Mouse (Mus musculus): ENCODE data around the gene Cebpb. TPM values are rescaled to one million over a fixed set of nuclear protein-coding genes. Genes with fewer than 3 reads are reported as not detected.

The Cebpb gene
- polyA plus RNA-seq, 1 experiment from 2014 or later: 3.6 TPM

- ATAC-seq (ENCODE audit: low FRiP score, low read depth): no peak
- WGBS: 95% methylated on average over 4 of the region's 4 CpGs
- no peaks in the 10 kb centered on the region for H3K9me3 ChIP-seq
These were observed 30.7 kb upstream of the Cebpb start for GRCm38 (mm10) chr2:167657973-167658372.

GRCm38 (mm10) chr2:167658712-167659111 is 30.0 kb upstream of the Cebpb start:
- peaks cover 33% of the 10 kb centered on the region for H3K4me1 ChIP-seq
- no peak overlapping the region for H3K9ac ChIP-seq
- H3K27me3 ChIP-seq (replicated peaks): peaks cover 6% of the 10 kb centered on the region; the same call in 1 of the 2 replicates
- no peak overlapping the region for H3K4me3 ChIP-seq
- ATAC-seq (ENCODE audit: low FRiP score, low read depth): no peak
- H3K27ac ChIP-seq: no peak overlapping the region
- no peaks in the 10 kb centered on the region for H3K9me3 ChIP-seq
- peaks cover 9% of the 10 kb centered on the region for H3K36me3 ChIP-seq
- H3K4me2 ChIP-seq (replicated peaks): no peak overlapping the region
- WGBS: 79% methylated on average over 11 of the region's 11 CpGs

More at GRCm38 (mm10) chr2:167657973-167658372, 30.7 kb upstream of the Cebpb start:
- H3K9ac ChIP-seq: no peak overlapping the region
- no peak overlapping the region for H3K4me3 ChIP-seq
- H3K27ac ChIP-seq: no peak overlapping the region
- peaks cover 33% of the 10 kb centered on the region for H3K4me1 ChIP-seq
- H3K27me3 ChIP-seq (replicated peaks): peaks cover 6% of the 10 kb centered on the region; the same call in 1 of the 2 replicates
- H3K4me2 ChIP-seq (replicated peaks): no peak overlapping the region
- H3K36me3 ChIP-seq: peaks cover 16% of the 10 kb centered on the region

- Histone ChIP-seq H3K9ac (peak overlapping the region; percentile 83; the same call in 1 of the 2 replicates), H3K9me3 (no peaks in the 10 kb centered on the region), H3K36me3 (peaks cover 7% of the 10 kb centered on the region), H3K4me1 (peaks cover 33% of the 10 kb centered on the region), H3K27ac (no peak overlapping the region), H3K27me3 (replicated peaks) (peaks cover 6% of the 10 kb centered on the region; the same call in 1 of the 2 replicates), H3K4me3 (no peak overlapping the region), H3K4me2 (replicated peaks) (peak overlapping the region; percentile 94)
- 78% methylated on average over 10 of the region's 10 CpGs for WGBS
- no peak for ATAC-seq (ENCODE audit: low FRiP score, low read depth)
These were observed 29.4 kb upstream of the Cebpb start for GRCm38 (mm10) chr2:167659177-167659846.

GRCm38 (mm10) chr2:167659847-167660610 is 28.7 kb upstream of the Cebpb start:
- Histone ChIP-seq H3K9me3 (no peaks in the 10 kb centered on the region), H3K9ac (peak overlapping the region; percentile 83), H3K4me1 (peaks cover 33% of the 10 kb centered on the region), H3K4me3 (peak overlapping the region; percentile 85), H3K27ac (peak overlapping the region; percentile 18; the same call in 1 of the 2 replicates), H3K4me2 (replicated peaks) (peak overlapping the region; percentile 94), H3K36me3 (no peaks in the 10 kb centered on the region), H3K27me3 (replicated peaks) (peaks cover 6% of the 10 kb centered on the region; the same call in 1 of the 2 replicates)
- ATAC-seq (ENCODE audit: low FRiP score, low read depth): no peak
- WGBS: 23% methylated on average over 13 of the region's 13 CpGs

- Histone ChIP-seq H3K4me1 (peaks cover 33% of the 10 kb centered on the region), H3K9me3 (no peaks in the 10 kb centered on the region), H3K9ac (peak overlapping the region; percentile 83), H3K27me3 (replicated peaks) (peaks cover 6% of the 10 kb centered on the region; the same call in 1 of the 2 replicates), H3K4me3 (peak overlapping the region; percentile 85), H3K27ac (no peak overlapping the region), H3K4me2 (replicated peaks) (peak overlapping the region; percentile 94), H3K36me3 (no peaks in the 10 kb centered on the region)
- WGBS: 2% methylated on average over 12 of the region's 12 CpGs
- no peak for ATAC-seq (ENCODE audit: low FRiP score, low read depth)
These were observed 28.1 kb upstream of the Cebpb start for GRCm38 (mm10) chr2:167660611-167660971.

- H3K4me1 ChIP-seq: peaks cover 33% of the 10 kb centered on the region
- peaks cover 6% of the 10 kb centered on the region; the same call in 1 of the 2 replicates for H3K27me3 ChIP-seq (replicated peaks)
- peak within 1 kb of the TSS; percentile 83 for H3K9ac ChIP-seq
- WGBS: under 1% methylated on average over 109 of the region's 110 CpGs
- H3K9me3 ChIP-seq: no peaks in the 10 kb centered on the region
- H3K4me2 ChIP-seq (replicated peaks): peak within 1 kb of the TSS; percentile 94
- peak; percentile 90 for ATAC-seq (ENCODE audit: low FRiP score, low read depth)
- no peaks in the 10 kb centered on the region for H3K36me3 ChIP-seq
- H3K27ac ChIP-seq: peak within 1 kb of the TSS; percentile 29; the same call in 1 of the 2 replicates
- peak within 1 kb of the TSS; percentile 85 for H3K4me3 ChIP-seq
These were observed 27.2 kb upstream of the Cebpb start, which contains the start of gene Gm20431 for GRCm38 (mm10) chr2:167661270-167662203. Gene Gm20431 (minus strand): TSS chr2:167661496.

- 57% methylated on average over 6 of the region's 6 CpGs for WGBS
- H3K27ac ChIP-seq: no peak overlapping the region
These were observed 26.0 kb upstream of the Cebpb start for GRCm38 (mm10) chr2:167662713-167663112.

GRCm38 (mm10) chr2:167665972-167666713 is 22.6 kb upstream of the Cebpb start:
- Histone ChIP-seq H3K36me3 (no peaks in the 10 kb centered on the region), H3K9ac (no peak overlapping the region), H3K4me1 (peaks cover 5% of the 10 kb centered on the region; the same call in 1 of the 2 replicates), H3K27ac (no peak overlapping the region), H3K27me3 (replicated peaks) (peaks cover 6% of the 10 kb centered on the region; the same call in 1 of the 2 replicates), H3K9me3 (no peaks in the 10 kb centered on the region), H3K4me2 (replicated peaks) (no peak overlapping the region), H3K4me3 (no peak overlapping the region)
- ATAC-seq (ENCODE audit: low FRiP score, low read depth): no peak
- 84% methylated on average over 18 of the region's 18 CpGs for WGBS

More at GRCm38 (mm10) chr2:167662713-167663112, 26.0 kb upstream of the Cebpb start:
- no peak for ATAC-seq (ENCODE audit: low FRiP score, low read depth)
- Histone ChIP-seq H3K9me3 (no peaks in the 10 kb centered on the region), H3K4me3 (no peak overlapping the region), H3K36me3 (no peaks in the 10 kb centered on the region), H3K4me1 (peaks cover 33% of the 10 kb centered on the region), H3K9ac (no peak overlapping the region), H3K4me2 (replicated peaks) (peak overlapping the region; percentile 94; the same call in 1 of the 2 replicates), H3K27me3 (replicated peaks) (peaks cover 6% of the 10 kb centered on the region; the same call in 1 of the 2 replicates)

GRCm38 (mm10) chr2:167668426-167668825 is 20.3 kb upstream of the Cebpb start:
- no peak for ATAC-seq (ENCODE audit: low FRiP score, low read depth)
- Histone ChIP-seq H3K36me3 (no peaks in the 10 kb centered on the region), H3K27ac (no peak overlapping the region), H3K4me1 (no peaks in the 10 kb centered on the region), H3K9ac (no peak overlapping the region), H3K4me3 (no peak overlapping the region), H3K9me3 (no peaks in the 10 kb centered on the region), H3K27me3 (replicated peaks) (no peaks in the 10 kb centered on the region; the same call in 1 of the 2 replicates), H3K4me2 (replicated peaks) (no peak overlapping the region)
- 87% methylated on average over 5 of the region's 5 CpGs for WGBS

- no peak overlapping the region for H3K27ac ChIP-seq
- no peaks in the 10 kb centered on the region for H3K9me3 ChIP-seq
- H3K4me1 ChIP-seq: no peaks in the 10 kb centered on the region
- no peak overlapping the region for H3K4me3 ChIP-seq
- H3K27me3 ChIP-seq (replicated peaks): no peaks in the 10 kb centered on the region; the same call in 1 of the 2 replicates
- no peaks in the 10 kb centered on the region for H3K36me3 ChIP-seq
- 74% methylated on average over 4 of the region's 4 CpGs for WGBS
- no peak overlapping the region for H3K9ac ChIP-seq
- ATAC-seq (ENCODE audit: low FRiP score, low read depth): no peak
- no peak overlapping the region for H3K4me2 ChIP-seq (replicated peaks)
These were observed 19.3 kb upstream of the Cebpb start for GRCm38 (mm10) chr2:167669398-167669797.

GRCm38 (mm10) chr2:167671101-167671633 is 17.5 kb upstream of the Cebpb start:
- Histone ChIP-seq H3K4me3 (no peak overlapping the region), H3K27ac (no peak overlapping the region), H3K27me3 (replicated peaks) (no peaks in the 10 kb centered on the region; the same call in 1 of the 2 replicates), H3K4me2 (replicated peaks) (no peak overlapping the region), H3K36me3 (no peaks in the 10 kb centered on the region), H3K9ac (no peak overlapping the region), H3K4me1 (no peaks in the 10 kb centered on the region), H3K9me3 (no peaks in the 10 kb centered on the region)
- no peak for ATAC-seq (ENCODE audit: low FRiP score, low read depth)
- WGBS: 84% methylated on average over 5 of the region's 5 CpGs
